Mouse (Mus musculus) ovary, postnatal 36 days (tissue): ENCODE data around the gene Pdzd2.

Experiments
- DNase-seq: peaks from one replicate; pipeline ENCODE4 v3.0.0; 2022; ENCODE audit warnings: low spot score, mixed read lengths

The Pdzd2 gene

DNA sequence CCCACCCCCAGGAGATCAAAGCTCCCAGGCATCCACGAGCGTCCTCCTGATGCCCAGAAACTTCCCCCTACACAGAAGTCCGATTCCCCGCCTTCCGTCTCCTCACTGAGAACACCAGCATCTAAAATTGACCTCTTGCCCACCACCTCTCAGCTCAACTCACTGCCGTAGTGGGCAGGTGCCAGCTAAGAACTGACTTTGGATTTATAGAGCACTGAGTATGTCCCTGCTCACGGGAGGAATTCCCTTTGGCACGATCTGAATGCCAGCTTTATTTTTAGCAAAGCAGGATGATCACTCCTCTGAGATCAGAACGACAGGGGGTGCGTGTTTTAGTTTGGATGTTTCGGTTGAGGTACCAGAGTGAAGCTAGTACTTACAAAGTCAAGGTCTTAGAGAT is 7.1 kb downstream of the Pdzd2 start:
- DNase-seq: no peak

DNA sequence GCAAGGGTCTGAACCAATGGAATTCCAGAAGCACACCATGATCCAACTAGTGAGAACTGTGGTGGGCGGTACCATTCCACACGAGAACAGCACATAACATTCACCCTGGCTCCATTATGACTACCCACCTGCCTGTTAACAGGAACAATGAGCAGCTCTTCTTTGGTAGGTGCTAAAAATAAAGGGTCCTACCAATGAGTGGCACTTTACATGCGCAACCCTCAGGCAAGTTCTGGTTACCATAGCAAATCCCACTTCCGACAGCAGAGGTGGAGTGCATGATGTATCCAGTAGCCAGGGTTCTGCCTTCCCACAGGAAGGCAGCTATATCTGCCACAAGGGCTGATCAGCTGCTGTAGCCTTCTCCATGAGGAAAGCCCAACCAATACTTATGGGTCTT is 11.3 kb downstream of the Pdzd2 start:
- DNase-seq: no peak

DNA sequence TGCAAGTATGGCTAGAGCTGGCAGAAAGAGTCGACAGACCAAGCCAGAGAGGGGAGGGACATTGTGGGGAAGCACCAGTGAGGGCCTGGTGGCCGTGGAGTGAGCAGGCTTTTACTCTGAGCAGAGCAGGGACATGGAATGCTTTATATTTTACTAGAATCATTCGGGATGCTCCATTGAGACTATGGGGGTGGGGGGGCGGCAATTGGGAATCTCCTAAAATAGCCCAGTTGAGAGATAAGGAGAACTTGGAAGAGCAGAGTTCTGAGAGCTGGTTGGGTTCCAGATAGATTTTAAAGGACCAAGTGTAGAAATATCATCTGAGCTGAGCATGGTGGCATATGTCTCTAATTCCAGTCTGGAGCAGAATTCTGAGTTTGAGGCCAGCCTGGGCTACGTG is 14.5 kb downstream of the Pdzd2 start:
- DNase-seq: no peak

DNA sequence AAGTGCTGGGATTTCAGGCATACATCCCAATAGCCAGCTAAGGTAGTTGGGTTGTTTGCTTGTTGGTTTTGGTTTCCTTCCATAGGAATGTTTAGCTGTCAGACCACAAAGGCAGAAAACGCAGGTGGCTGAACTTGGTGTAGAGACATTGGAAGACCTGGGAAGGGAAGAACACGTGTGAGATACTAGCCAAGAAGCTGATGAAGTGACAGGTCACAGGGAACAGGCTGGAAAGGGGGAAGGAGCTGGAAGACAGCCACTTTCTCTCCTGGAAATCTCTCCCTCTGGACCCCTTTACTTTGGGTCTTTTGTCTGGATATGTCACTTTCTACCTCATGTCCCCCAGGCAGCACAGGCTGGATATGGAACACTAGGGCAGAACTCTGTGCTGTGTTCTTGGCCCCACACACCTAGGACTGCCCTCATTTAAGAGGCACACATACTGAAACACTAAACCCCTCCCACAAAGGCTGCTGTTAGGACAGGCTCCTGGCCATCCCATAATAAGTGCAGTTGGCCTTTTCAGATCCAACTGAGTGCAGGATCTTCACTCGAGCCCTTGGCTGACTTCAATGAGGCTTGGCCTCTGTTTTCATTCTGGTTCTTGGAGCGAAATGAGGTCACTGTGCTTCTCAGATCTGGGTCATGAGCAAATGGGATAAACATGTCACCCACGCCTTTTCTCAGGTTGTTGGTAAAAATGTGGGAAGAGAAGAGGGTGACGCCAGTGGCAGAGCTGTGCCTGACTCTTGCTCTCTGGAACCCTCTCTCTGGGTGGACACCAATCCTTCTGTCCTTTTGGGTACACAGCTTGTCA is 17.8 kb downstream of the Pdzd2 start:
- DNase-seq: no peak

DNA sequence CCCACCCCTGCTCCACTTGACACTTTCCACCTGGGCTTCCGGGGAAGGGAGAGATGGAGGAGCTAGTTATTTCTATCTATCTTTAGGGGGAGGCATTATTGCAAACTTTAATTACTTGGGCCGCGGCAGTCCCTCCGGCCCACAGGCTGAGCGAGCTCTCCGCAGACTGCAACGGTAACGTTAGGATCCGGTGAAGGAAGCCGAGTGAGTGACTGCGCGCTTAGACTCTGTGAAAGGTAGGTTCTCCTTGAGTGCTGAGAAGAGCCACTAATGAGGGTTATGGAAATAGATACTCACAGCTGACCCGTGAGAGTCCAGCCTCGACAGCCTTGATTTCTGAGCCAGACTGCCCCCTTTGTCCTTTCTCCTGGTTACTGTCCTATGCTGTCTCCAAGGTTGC is 20.9 kb downstream of the Pdzd2 start:
- DNase-seq: no peak

DNA sequence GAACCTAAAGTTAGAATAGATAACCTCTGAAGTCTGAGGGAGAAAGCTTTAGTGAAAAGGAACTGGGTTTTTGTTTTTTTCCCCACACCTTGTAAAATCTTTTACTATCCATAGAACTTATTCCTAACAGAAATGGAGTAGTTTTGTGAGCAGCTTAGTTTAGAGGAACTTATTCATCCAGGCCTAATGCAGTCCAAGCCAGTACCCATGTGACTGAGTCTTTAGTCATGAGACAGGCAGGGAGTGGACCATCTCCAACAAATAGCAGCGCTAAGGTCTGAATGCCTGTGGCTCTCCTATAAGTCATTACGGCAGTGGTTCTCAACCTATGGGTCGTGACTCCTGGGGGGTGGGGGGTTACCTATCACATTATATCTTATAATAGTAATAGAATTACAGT is 22.3 kb downstream of the Pdzd2 start:
- DNase-seq: no peak

DNA sequence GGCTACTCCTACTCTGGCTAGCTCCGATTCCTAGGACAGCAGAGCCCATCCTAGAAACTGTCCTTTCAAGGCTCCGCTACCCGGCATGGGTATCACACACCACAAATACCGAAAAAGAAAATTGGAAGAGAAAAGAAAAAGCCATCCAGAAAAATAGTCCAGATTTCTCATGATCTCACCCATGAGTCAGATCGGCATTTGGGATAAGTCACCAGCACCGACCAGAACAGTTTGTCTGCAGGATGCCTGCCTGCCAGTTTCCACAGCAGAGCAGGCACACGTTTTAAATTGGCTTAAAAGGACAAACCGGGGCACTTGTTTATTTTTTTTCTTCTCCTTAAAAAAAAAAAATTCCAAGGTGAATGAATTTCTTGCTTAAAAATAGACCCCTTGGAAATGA is 22.8 kb downstream of the Pdzd2 start:
- DNase-seq: no peak

DNA sequence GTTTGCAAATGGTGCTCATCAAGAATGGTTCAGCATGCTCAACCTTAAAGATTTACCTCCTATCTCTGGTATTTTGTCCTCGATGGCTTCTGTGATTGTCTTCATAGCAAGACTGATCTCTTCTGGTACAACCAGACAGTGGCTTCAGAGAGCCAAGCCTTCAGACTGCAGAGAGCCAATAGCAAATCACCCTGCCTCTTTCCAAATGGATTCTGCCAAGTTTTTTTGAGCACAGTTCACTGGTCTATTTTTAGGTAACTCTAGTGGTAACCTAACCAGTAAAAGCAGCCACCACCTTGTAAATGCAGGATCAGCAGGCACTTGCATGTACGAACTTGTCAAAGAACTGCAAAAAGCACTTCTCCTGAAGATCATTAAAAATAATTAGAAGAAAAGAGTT is 25.4 kb downstream of the Pdzd2 start:
- DNase-seq: no peak

DNA sequence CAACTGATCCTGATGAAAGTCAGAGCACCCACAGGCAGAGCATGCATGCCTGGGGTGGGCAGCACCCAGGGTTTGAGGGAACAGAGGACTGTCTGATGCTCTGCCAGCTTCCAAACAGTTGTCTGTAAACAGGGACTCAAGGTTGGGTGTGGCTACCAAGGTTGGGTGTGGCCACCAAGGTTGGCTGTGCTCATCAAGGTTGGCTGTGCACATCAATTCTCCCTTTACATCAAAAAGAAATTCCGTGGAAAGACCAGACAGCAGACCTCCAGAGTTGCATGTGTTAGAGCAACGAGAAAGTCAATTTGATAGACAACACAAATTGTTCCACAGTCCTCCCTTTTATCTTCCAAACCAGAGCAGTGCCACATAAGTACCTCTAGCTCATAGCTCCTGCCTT is 26.5 kb downstream of the Pdzd2 start:
- no peak for DNase-seq

DNA sequence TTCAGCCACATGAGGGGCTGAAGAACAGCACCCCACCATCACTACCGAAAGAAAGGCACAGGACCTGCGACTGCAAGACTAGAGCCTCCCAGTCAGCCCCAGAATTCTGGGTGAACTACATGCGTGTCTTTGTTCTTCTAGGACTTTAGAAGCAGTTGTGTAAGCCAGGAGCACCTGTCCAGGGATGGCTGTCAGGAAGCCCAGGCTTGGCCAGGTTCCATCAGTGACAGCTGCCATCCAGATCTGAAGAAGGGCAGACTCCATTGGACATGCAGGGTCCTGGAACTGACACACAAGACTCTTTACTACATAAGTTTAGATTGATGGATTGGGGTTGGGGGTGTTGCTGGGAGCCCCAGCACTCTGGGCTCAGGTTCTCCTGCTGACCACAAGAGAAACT is 29.7 kb downstream of the Pdzd2 start:
- no peak for DNase-seq

DNA sequence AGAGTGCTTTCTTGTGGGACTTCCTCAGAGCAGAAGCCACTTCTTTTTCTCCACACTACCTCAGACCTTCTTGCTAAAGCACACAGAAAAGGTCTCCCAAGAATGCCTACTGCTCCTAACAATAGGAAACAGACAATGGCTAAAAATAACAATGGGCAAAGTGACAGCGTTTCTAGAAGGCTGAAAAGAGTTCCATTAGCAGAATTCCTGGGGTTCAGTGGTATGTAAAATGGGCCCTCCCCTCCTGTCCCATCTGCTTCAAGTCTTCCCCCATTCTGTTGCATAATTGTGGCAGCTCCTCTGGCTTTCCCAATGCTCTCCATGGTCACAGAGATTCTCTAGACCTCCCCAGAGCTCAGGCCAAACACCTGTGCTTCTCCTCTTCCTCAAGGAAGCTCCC is 31.4 kb downstream of the Pdzd2 start:
- DNase-seq: no peak

DNA sequence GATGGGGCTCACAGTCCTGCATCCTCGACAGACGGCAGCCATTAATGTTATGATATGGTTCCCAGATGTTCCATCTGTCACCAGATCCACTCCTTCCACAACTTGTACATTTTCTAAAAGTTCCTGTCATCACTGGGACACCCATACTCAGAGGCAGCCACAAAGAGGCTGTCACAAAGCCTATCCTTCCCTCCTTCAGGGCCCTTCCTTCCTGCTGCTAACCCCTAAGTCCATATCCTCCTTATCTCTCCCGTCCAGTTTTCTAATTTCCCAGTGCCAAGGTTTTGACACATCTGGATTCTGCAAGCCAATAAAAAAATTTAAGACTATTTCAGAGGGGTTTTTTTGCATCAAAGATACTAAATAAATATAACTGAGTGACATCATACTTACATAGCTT is 32.8 kb downstream of the Pdzd2 start:
- no peak for DNase-seq

DNA sequence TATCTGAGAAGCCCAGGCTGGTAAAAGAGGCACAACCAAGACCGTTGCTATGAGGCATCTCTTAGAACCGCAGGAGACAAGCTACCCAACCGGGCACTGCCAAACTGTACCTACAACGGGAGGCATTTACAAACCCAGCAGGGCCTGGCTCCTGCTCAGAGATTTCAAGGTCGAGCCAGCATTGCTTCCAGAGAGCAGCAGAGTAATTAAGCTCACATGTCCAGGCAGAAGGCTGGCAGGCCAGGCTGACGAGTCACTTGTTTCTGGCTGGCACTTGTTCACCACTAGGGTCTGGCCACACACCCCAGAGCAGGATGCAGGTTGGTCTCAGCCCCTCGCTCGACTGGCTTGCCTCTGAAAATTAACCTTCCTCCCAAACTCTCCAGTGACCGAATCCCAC is 39.4 kb downstream of the Pdzd2 start:
- DNase-seq: peak; percentile 41

DNA sequence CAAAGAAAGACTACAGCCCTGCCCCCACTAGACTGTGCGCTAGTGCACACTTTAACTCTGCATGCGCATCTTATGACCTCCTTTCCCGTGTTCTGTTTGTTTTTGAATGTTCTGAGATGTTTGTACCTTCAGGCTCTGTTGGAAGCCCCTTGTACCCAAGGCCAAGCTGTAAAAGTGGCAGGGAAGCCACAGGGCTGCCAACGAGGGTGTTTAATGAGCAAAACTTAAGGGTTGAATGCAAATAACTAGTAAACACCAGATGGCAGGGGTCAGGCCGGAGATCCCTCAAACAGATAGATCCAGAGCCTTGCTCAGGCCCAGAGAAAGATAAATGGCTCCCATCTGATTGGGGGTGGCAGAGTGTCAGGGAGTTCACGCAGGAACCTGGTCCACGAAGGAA is 42.0 kb downstream of the Pdzd2 start:
- DNase-seq: no peak

DNA sequence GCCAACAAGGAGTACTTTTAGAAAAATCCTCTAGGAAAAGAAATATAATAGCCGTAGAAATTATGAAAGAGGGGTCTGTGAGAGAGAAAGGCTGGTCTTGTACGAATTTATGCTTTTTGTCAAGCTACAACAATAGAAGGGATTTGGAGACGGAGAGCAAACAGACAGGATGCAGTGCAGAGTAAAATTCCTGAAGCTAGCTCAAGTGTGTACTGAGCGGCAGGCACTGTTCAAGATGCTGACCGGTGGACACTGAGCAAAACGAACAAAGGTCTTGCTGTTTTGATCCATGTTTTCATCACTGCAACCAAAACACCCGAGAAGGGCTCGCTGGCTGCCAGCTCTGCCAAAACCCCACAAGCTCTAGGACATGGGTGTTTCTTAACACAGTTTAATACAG is 42.8 kb downstream of the Pdzd2 start:
- no peak for DNase-seq

DNA sequence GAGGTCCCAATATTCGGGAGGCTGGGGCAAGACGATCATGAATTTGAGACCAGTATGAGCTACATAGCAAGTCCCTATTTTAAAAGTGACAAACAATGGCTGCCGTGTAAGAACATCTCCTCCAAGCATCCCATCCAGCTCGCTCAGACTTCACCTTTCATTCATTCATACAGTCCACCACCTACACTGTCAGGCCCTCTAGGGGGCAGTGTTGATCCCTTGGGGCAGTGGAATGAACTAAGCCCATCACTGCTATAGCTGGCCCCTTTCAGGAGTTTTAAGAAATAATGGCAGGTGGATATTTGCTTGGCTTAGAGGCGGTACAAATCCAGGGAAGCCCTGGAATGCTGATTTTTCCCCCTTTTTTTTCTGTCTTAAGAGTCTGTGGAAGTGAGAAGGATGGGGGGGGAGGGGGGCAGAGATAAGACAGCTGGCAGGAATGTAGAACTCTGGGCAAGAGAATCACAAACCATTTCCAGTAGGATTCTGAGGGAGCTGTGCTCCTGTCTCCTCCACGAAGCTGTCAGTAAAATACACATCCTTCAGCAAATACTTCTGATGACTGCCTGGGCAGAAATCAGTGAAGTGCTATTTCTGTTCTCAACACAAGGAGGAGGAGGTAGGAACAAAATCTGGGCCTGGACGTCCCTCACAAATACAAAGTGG is 49.9 kb downstream of the Pdzd2 start:
- DNase-seq: no peak

DNA sequence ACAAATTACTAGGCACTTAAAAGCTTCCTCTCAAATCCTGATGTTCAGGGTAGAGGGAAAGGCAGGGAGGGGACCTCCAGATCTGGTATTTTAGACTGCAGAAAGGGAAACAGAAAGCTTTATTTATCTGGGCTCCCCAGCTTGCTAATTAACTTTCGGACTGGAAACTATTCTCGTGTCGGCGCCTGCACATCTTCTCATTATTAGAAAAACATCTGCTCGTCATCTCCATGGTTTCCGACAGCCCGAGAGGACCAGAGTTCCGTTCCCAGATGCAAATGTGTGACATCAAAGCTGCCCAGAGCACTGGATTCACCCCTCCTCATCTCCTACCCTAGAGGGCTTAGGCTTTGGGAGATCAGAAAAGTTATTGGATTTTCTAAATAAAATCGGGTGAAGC is 57.2 kb downstream of the Pdzd2 start:
- no peak for DNase-seq

DNA sequence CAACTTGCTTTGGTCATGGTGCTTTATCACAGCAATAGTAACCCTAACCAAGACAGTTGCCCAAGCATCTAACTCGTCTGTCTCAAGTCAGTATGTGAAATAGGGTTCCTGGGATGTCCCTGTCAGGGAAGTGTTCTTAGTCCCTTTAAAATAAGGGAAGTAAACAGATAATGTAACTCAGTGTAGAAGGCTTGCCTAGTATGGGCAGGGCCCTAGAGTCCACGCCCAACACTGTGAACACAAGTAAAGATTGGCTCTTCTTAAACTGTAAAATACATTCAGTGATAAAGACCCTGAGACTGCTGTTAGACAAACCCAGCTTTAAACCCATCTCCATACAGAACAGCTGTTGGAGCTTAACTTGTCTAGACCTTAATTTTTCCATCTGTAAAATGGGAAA is 57.8 kb downstream of the Pdzd2 start:
- no peak for DNase-seq

DNA sequence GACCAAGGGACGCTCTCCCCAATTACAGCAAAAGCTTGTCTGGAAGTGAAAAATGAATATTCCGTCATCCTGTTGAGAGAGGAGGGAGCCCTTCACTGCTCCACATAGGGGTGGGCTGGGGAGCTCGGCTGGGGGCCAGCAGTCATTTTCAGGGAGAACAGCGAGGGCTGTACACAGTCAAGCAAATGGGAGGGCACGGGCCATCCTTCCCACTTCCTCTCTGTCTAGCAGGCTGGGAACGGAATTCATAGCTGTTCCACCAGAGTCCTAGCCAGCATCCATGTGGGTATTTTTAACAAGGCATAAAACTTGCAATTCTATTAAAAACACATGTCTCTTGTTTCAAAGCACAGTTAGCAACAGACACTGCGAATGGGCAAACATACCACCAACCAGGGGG is 59.0 kb downstream of the Pdzd2 start:
- no peak for DNase-seq

DNA sequence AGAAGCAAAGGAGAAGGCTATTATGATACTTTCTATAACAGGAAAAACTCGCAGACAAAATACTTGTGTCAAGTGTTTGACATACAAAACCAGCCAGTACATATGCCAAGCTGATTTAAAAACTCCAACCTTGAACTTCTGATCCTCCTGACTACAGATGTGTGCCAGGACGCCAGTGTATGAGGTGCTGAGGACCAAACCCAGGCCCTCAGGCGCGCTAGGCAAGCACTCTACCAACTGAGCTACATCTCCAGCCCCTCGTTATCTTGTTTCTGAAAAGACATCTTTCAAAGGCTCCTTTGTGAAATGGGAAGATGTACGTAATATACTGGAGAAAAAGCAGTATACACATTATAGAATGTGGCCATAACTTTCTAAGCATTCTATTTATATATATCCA is 59.7 kb downstream of the Pdzd2 start:
- DNase-seq: no peak

DNA sequence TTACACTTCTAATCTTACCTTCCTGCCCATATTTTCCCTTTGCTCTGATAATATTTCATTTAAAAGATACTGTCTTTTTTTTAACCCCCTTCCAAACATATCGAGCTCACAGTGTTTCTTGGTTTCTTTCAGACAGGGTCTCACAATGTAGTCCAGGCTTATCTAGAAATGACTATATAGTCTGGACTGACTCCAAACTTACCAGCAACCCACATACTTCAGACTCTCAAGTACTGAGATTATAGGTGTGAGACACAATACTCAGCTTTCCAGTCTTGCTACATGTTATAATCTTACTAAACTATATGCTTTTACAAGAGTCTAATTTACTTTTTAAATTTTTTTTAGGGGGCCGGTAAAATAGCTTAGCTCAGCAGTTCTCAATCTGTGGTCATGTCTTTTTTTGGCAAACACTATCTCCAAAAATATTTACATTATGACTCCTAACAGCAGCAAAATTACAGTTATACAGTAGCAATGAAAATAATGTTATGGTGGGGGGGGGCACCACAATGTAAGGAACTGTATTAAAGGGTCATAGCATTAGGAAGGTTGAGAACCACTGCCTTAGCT is 61.1 kb downstream of the Pdzd2 start:
- no peak for DNase-seq

DNA sequence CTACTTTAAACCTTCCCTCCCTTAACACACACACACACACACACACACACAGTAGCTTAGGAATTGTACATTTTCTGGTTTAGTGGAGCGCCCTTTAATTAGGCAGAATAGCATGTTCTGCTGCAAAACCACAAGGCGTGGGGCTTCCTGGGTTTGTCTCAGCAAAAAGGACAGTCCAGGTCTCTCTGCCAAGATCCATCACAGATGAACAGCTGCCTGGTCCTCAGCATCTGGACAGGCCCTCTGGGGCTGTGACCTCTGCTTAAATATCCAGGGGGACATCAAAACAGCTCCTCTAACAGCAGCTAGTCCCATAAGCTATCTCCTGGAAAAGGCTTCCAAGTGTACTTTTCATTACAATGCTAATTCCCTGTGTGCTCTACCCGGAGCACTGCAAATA is 64.4 kb downstream of the Pdzd2 start:
- DNase-seq: no peak

DNA sequence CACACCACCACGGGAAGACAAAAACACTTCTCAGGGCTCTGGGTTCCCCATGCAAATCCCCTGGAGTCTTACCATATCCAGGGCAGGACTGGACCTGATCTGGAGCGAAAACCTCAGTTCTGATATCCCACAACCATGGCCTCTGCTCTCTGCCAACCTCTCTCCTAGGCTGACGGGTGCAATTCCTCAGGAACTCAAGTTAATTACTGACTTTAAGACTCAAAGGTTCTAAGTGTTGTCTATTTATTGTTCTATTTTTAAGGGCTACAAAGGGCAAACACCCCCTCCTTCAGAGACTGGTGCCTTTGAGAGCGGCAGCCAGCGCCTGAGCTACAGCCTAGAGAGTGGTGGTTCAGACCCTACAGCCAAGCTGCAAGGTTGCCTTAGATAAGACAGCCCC is 65.7 kb downstream of the Pdzd2 start:
- no peak for DNase-seq
